Mouse (Mus musculus) lung, embryonic 15.5 days (tissue): ENCODE results near the gene Txndc16. TPM values are rescaled to one million over a fixed set of nuclear protein-coding genes. Genes with fewer than 3 reads are reported as not detected.

ENCODE experiments used
- polyA plus RNA-seq: library from polyadenylated mRNA; unstranded; fragments of >200 nt; fragmentation: Nextera tagmentation; extraction: Ambion mirVana; gene quantifications from 2 replicates; pipeline ENCODE4 v1.2.1, GENCODE M21; 2015

Gene Txndc16
- polyA plus RNA-seq, 1 experiment from 2014 or later: 16.0 TPM

Other genes starting within 250 kb of the Txndc16 start
- 4.1 and 4.5 TPM in 2 replicates for gene Ptger2, start 232.1 kb downstream of the Txndc16 start, polyA plus RNA-seq
- 1.4 and 1.5 TPM in 2 replicates for gene Gpr137c, start 611 bp downstream of the Txndc16 start, polyA plus RNA-seq
- 30.7 and 37.1 TPM in 2 replicates for gene Ero1l, start 98.4 kb upstream of the Txndc16 start, polyA plus RNA-seq
- 148 and 154 TPM in 2 replicates for gene Psmc6, start 109.5 kb upstream of the Txndc16 start, polyA plus RNA-seq
- 63.7 and 68.9 TPM in 2 replicates for gene Styx, start 130.8 kb upstream of the Txndc16 start, polyA plus RNA-seq
- 44.7 and 50.5 TPM in 2 replicates for gene Gnpnat1, start 184.6 kb upstream of the Txndc16 start, polyA plus RNA-seq